In the genomic region with DNA sequence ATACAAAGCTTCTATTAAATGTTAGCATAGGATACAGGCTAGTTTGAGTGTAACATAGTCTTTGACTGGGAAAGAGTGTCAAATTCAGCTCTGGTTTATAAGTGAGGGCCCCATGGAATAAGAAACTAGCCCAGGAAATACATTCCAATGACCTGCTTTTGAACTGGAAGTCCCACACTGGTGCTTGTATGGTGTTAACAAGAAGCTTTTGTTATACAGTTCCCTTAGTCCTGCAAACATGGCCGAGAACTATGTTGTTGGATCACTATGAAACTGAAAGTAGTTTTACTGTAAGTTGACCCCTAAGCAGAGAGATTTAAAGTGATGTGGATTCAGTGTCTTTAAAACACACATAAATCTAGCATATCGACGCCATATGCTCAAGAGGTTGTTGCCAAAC, we compare ENCODE assay signal across 10 mouse cellular contexts.
"Had no signal": no experiment of that assay in that cellular context is flagged by ENCODE, and none has a peak within 500 bp of the region (broad histone marks: within the 10 kb centered on the region; RNA-seq: fewer than 3 reads in every experiment).

No protein-coding gene starts in this region.

- H3K9ac ChIP-seq: liver, embryonic 13.5 days; liver, postnatal 0 days; midbrain, embryonic 13.5 days had no signal

- H3K36me3 ChIP-seq: liver, embryonic 13.5 days; midbrain, embryonic 13.5 days had no signal

- H3K27me3 ChIP-seq: liver, embryonic 13.5 days; midbrain, embryonic 13.5 days had no signal

- H3K27ac ChIP-seq: layer of hippocampus, adult 2 months; liver, embryonic 13.5 days; midbrain, embryonic 13.5 days had no signal

- H3K4me2 ChIP-seq: liver, embryonic 13.5 days; midbrain, embryonic 13.5 days had no signal

- H3K4me3 ChIP-seq: layer of hippocampus, adult 2 months; liver, embryonic 13.5 days; midbrain, embryonic 13.5 days had no signal

- H3K9me3 ChIP-seq: liver, embryonic 13.5 days; midbrain, embryonic 13.5 days had no signal

- ATAC-seq: liver, postnatal 0 days; midbrain, embryonic 13.5 days had no signal

- H3K4me1 ChIP-seq: liver, embryonic 13.5 days; midbrain, embryonic 13.5 days had no signal

- DNase-seq: kidney, adult 8-10 months; kidney, postnatal 4 days; liver; liver, embryonic 13.5 days; liver, postnatal 0 days; lung, postnatal 36 days; thymus, adult 2 months; thymus, postnatal 25 days had no signal
